Mouse (Mus musculus) MEL (cell line): ENCODE data around the gene Foxl2. TPM values are rescaled to one million over a fixed set of nuclear protein-coding genes. Genes with fewer than 3 reads are reported as not detected.

Source experiments
- DNase-seq: peaks from one replicate; pipeline ENCODE4 v3.0.0; 2011; ENCODE audit warnings: low read depth, low spot score
- H3K27ac ChIP-seq: 2 replicates; pipeline ENCODE4 v1.5.1; 2012; ENCODE audit warnings: low read depth, mild to moderate bottlenecking, control low read depth, low read length, moderate library complexity; ENCODE audit not compliant: control insufficient read depth
- H3K27me3 ChIP-seq, 2 experiments: fragments of 150-350 bp in 1 of 2; sonication (generic) in 1 of 2; 2 replicates each; pipeline ENCODE4 v1.6.1; 2012; ENCODE audit warnings: low read length in 2 of 2, mild to moderate bottlenecking in 2 of 2, improper control_type of control experiment in 1 of 2, moderate library complexity in 1 of 2; ENCODE audit not compliant: insufficient read depth in 2 of 2, control insufficient read depth in 1 of 2
- H3K36me3 ChIP-seq, 2 experiments: 2 replicates each; pipeline ENCODE4 v1.6.1; 2012 to 2014; ENCODE audit warnings: low read length in 2 of 2, improper control_type of control experiment in 1 of 2, inconsistent platforms in 1 of 2, mild to moderate bottlenecking in 1 of 2; ENCODE audit not compliant: insufficient read depth in 2 of 2, control insufficient read depth in 1 of 2
- H3K4me1 ChIP-seq, 2 experiments: fragments of 150-350 bp in 1 of 2; sonication (generic) in 1 of 2; 2 replicates each; pipeline ENCODE4 v1.6.1; 2012; ENCODE audit warnings: low read length in 2 of 2, improper control_type of control experiment in 1 of 2, mild to moderate bottlenecking in 1 of 2; ENCODE audit not compliant: insufficient read depth in 2 of 2, control insufficient read depth in 1 of 2
- H3K4me3 ChIP-seq, 2 experiments: fragments of 150-350 bp in 1 of 2; sonication (generic) in 1 of 2; 2 replicates each; pipeline ENCODE4 v1.5.1; 2012; ENCODE audit warnings: low read depth in 2 of 2, low read length in 2 of 2, mild to moderate bottlenecking in 2 of 2, moderate library complexity in 2 of 2, control low read depth in 1 of 2, improper control_type of control experiment in 1 of 2; ENCODE audit not compliant: control insufficient read depth in 1 of 2, insufficient read depth in 1 of 2
- H3K79me2 ChIP-seq: 2 replicates; pipeline ENCODE4 v1.6.1; 2012; ENCODE audit warnings: mild to moderate bottlenecking, low read length, moderate library complexity; ENCODE audit not compliant: control insufficient read depth, poor library complexity, insufficient read depth
- H3K9ac ChIP-seq: 2 replicates; pipeline ENCODE4 v1.6.1; 2012; ENCODE audit warnings: low read depth, mild to moderate bottlenecking, control low read depth, low read length, moderate library complexity; ENCODE audit not compliant: control insufficient read depth, poor library complexity, severe bottlenecking
- H3K9me3 ChIP-seq: fragments of 150-350 bp; sonication (generic); replicated peaks from 2 replicates; pipeline ENCODE4 v1.6.1; 2012; ENCODE audit warnings: mild to moderate bottlenecking, low read length, improper control_type of control experiment, moderate library complexity; ENCODE audit not compliant: insufficient read depth
- CHD1 ChIP-seq: IDR thresholded peaks from 2 replicates; pipeline ENCODE4 v1.6.1; 2012; ENCODE audit warnings: low read depth, mild to moderate bottlenecking, inconsistent platforms, low read length, improper control_type of control experiment
- CHD2 ChIP-seq: IDR thresholded peaks from 2 replicates; pipeline ENCODE4 v1.6.1; 2011; ENCODE audit warnings: low read length, improper control_type of control experiment
- CTCF ChIP-seq, 3 experiments: IDR thresholded peaks in 2 of 3; conservative IDR thresholded peaks in 1 of 3; 2 replicates each; pipeline ENCODE4 v1.5.1; 2011 to 2012; ENCODE audit warnings: low read length in 3 of 3, low read depth in 2 of 3, mild to moderate bottlenecking in 2 of 3, improper control_type of control experiment in 1 of 3, inconsistent platforms in 1 of 3, mixed read lengths in 1 of 3, moderate library complexity in 1 of 3; ENCODE audit not compliant: control insufficient read depth in 1 of 3, insufficient read depth in 1 of 3, poor library complexity in 1 of 3, severe bottlenecking in 1 of 3
- E2F4 ChIP-seq: IDR thresholded peaks from 2 replicates; pipeline ENCODE4 v1.6.1; 2011; ENCODE audit warnings: low read depth, low read length, improper control_type of control experiment, borderline replicate concordance
- EP300 ChIP-seq, 2 experiments: IDR thresholded peaks; 2 replicates each; pipeline ENCODE4 v1.6.1; 2011; ENCODE audit warnings: improper control_type of control experiment in 2 of 2, low read length in 2 of 2, low read depth in 1 of 2, mild to moderate bottlenecking in 1 of 2
- ETS1 ChIP-seq: IDR thresholded peaks from 2 replicates; pipeline ENCODE4 v1.6.1; 2012; ENCODE audit warnings: low read depth, mild to moderate bottlenecking, inconsistent platforms, low read length, improper control_type of control experiment, moderate library complexity
- GABPA ChIP-seq: IDR thresholded peaks from 2 replicates; pipeline ENCODE4 v1.6.1; 2012; ENCODE audit warnings: low read depth, mild to moderate bottlenecking, inconsistent platforms, low read length, improper control_type of control experiment, moderate library complexity
- GATA1 ChIP-seq: IDR thresholded peaks from 2 replicates; pipeline ENCODE4 v1.6.1; 2011; ENCODE audit warnings: low read depth, low read length, improper control_type of control experiment
- KAT2A ChIP-seq: conservative IDR thresholded peaks from 2 replicates; pipeline ENCODE4 v1.6.1; 2012; ENCODE audit warnings: low read depth, low read length, improper control_type of control experiment, inconsistent platforms
- MAFK ChIP-seq: IDR thresholded peaks from 2 replicates; pipeline ENCODE4 v1.6.1; 2011; ENCODE audit warnings: low read depth, mild to moderate bottlenecking, low read length, improper control_type of control experiment, borderline replicate concordance
- MEF2A ChIP-seq: IDR thresholded peaks from 2 replicates; pipeline ENCODE4 v1.6.1; 2014; ENCODE audit warnings: low read depth, mild to moderate bottlenecking, inconsistent platforms, low read length, improper control_type of control experiment; ENCODE audit not compliant: poor library complexity, insufficient replicate concordance, severe bottlenecking; ENCODE audit errors: extremely low read depth
- MYB ChIP-seq: IDR thresholded peaks from 2 replicates; pipeline ENCODE4 v1.6.1; 2011; ENCODE audit warnings: mild to moderate bottlenecking, low read depth, low read length, improper control_type of control experiment
- NELFE ChIP-seq: IDR thresholded peaks from 2 replicates; pipeline ENCODE4 v1.6.1; 2011; ENCODE audit warnings: low read depth, low read length, improper control_type of control experiment
- NRF1 ChIP-seq: IDR thresholded peaks from 2 replicates; pipeline ENCODE4 v1.6.1; 2014; ENCODE audit warnings: low read depth, mild to moderate bottlenecking, inconsistent platforms, low read length, improper control_type of control experiment, moderate library complexity; ENCODE audit not compliant: poor library complexity, insufficient read depth, severe bottlenecking
- POLR2A ChIP-seq, 2 experiments: IDR thresholded peaks; 2 replicates each; pipeline ENCODE4 v1.6.1; 2011 to 2012; ENCODE audit warnings: low read length in 2 of 2, mild to moderate bottlenecking in 2 of 2, control low read depth in 1 of 2, improper control_type of control experiment in 1 of 2, low read depth in 1 of 2, moderate library complexity in 1 of 2; ENCODE audit not compliant: control insufficient read depth in 1 of 2, insufficient read depth in 1 of 2, poor library complexity in 1 of 2
- POLR2AphosphoS2 ChIP-seq: IDR thresholded peaks from 2 replicates; pipeline ENCODE4 v1.6.1; 2011; ENCODE audit warnings: low read length, improper control_type of control experiment
- RAD21 ChIP-seq: IDR thresholded peaks from 2 replicates; pipeline ENCODE4 v1.6.1; 2011; ENCODE audit warnings: mild to moderate bottlenecking, low read depth, low read length, improper control_type of control experiment
- SIN3A ChIP-seq: IDR thresholded peaks from 2 replicates; pipeline ENCODE4 v1.6.1; 2012; ENCODE audit warnings: low read length, improper control_type of control experiment, inconsistent platforms
- TBP ChIP-seq: IDR thresholded peaks from 2 replicates; pipeline ENCODE4 v1.8.0; 2011; ENCODE audit warnings: low read depth, low read length, improper control_type of control experiment
- USF1 ChIP-seq: IDR thresholded peaks from 2 replicates; pipeline ENCODE4 v1.6.1; 2014; ENCODE audit warnings: low read depth, mild to moderate bottlenecking, inconsistent platforms, low read length, improper control_type of control experiment, moderate library complexity
- USF2 ChIP-seq, 2 experiments: IDR thresholded peaks; 2 replicates each; pipeline ENCODE4 v1.6.1; 2011 to 2012; ENCODE audit warnings: improper control_type of control experiment in 2 of 2, low read length in 2 of 2, borderline replicate concordance in 1 of 2, inconsistent platforms in 1 of 2, low read depth in 1 of 2, mild to moderate bottlenecking in 1 of 2; ENCODE audit not compliant: insufficient read depth in 1 of 2
- ZC3H11A ChIP-seq: IDR thresholded peaks from 2 replicates; pipeline ENCODE4 v1.6.1; 2012; ENCODE audit warnings: low read depth, mild to moderate bottlenecking, inconsistent platforms, low read length, improper control_type of control experiment
- ZKSCAN1 ChIP-seq: IDR thresholded peaks from 2 replicates; pipeline ENCODE4 v1.6.1; 2012; ENCODE audit warnings: low read depth, mild to moderate bottlenecking, inconsistent platforms, low read length, improper control_type of control experiment, moderate library complexity
- ZMIZ1 ChIP-seq: IDR thresholded peaks from 2 replicates; pipeline ENCODE4 v1.6.1; 2012; ENCODE audit warnings: low read depth, mild to moderate bottlenecking, inconsistent platforms, low read length, improper control_type of control experiment, moderate library complexity
- polyA plus RNA-seq, 2 experiments: library from polyadenylated mRNA; stranded (reverse) in 1 of 2; unstranded in 1 of 2; fragments of >175 nt in 1 of 2; fragments of >200 nt in 1 of 2; gene quantifications; 2 replicates each; pipeline versions ENCODE4 v1.2.1 to v1.2.4; 2012; ENCODE audit warnings: low replicate concordance in 2 of 2, low read depth in 1 of 2; ENCODE audit not compliant: insufficient read length in 2 of 2, insufficient read depth in 1 of 2, missing spikeins in 1 of 2
- total RNA-seq: library from RNA; depleted of rRNA; stranded (reverse); fragments of 300-350 nt; gene quantifications from 2 replicates; pipeline ENCODE4 v1.2.3, GENCODE M21; 2012

Gene Foxl2
- total and polyA plus RNA-seq, 3 experiments: not detected

DNA sequence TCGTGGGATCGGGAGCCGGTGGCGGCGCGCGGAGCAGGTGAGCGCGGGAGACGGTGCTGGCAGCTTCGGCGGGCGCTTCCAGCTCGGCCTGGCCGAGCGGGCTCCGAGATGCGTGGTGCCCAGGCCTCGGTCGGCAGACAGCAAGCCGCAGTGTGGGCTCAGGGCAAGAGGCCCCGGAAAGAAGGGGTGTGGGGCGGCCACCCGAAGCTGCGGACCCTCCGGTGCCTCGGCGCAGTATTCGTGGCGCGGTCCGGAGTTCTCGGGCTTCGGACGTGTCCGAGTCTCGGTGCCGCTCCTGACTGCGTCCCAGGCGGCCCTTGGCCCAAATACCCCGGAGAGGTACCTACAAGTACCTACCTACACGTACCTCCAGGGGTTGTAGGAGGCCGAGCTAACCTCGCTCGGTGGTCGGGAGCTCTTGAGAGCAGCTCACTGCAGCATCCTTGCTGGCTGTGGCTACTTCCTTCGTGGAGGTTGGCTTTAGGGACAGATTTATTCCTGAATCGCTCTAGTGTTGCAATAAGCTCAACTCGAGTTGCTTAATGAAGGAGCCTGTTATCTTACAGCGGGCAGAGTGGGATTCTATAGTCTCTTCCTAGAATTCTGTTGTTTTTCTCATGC, 31.5 kb downstream of the Foxl2 start:
- H3K27ac ChIP-seq: no peak overlapping the region
- H3K36me3 ChIP-seq: peaks cover 0 to 4% of the 10 kb centered on the region in 2 experiments; a peak in 1 of 4 replicates
- H3K27me3 ChIP-seq: no peaks in the 10 kb centered on the region
- TF ChIP-seq ZC3H11A: no peak
- no peak for TF ChIP-seq RAD21
- TF ChIP-seq CHD1: no peak
- TF ChIP-seq ZKSCAN1: no peak
- no peak for TF ChIP-seq NELFE
- no peak for TF ChIP-seq NRF1
- TF ChIP-seq ZMIZ1: no peak
- no peak for TF ChIP-seq CHD2
- TF ChIP-seq USF2 (IDR thresholded peaks at IDR 0.05; ENCODE audit: borderline replicate concordance in 1 of 2, insufficient read depth in 1 of 2, low read depth in 1 of 2, low read length in 2 of 2): no peak
- TF ChIP-seq CTCF (IDR thresholded peaks at IDR 0.05 in 2 of 3, conservative IDR thresholded peaks at IDR 0.05 in 1 of 3; ENCODE audit: control insufficient read depth in 1 of 3, insufficient read depth in 1 of 3, low read depth in 2 of 3, low read length in 3 of 3, poor library complexity in 1 of 3, severe bottlenecking in 1 of 3): no peak
- TF ChIP-seq ETS1: 0 out of 2 replicates have a peak, but pooled peaks have one; percentile 14
- no peak for TF ChIP-seq MAFK
- TF ChIP-seq E2F4: no peak
- TF ChIP-seq GATA1: no peak
- TF ChIP-seq EP300 (IDR thresholded peaks at IDR 0.05; ENCODE audit: low read depth in 1 of 2, low read length in 2 of 2): no peak
- 0 out of 2 replicates have a peak, but pooled peaks have one; percentile 37 for TF ChIP-seq POLR2AphosphoS2
- no peak for TF ChIP-seq KAT2A
- TF ChIP-seq USF1: no peak
- peak in 1 of 2 experiments; percentile 82; a peak in 1 of 4 replicates for TF ChIP-seq POLR2A (IDR thresholded peaks at IDR 0.05; ENCODE audit: control insufficient read depth in 1 of 2, insufficient read depth in 1 of 2, low read depth in 1 of 2, low read length in 2 of 2, poor library complexity in 1 of 2)
- no peak for TF ChIP-seq MEF2A
- peak; percentile 14; the same call in 1 of the 2 replicates for TF ChIP-seq SIN3A
- TF ChIP-seq MYB: no peak
- no peak for TF ChIP-seq TBP
- no peak for TF ChIP-seq GABPA
- peaks cover 0 to 2% of the 10 kb centered on the region in 2 experiments; a peak in 1 of 4 replicates for H3K4me1 ChIP-seq
- peak overlapping the region; percentile 75 to 81 for H3K4me3 ChIP-seq
- peaks cover 9% of the 10 kb centered on the region for H3K79me2 ChIP-seq
- peak; percentile 65 for DNase-seq
- H3K9me3 ChIP-seq: no peaks in the 10 kb centered on the region
- peak overlapping the region; percentile 79 for H3K9ac ChIP-seq
